Mouse (Mus musculus): Measurements from ENCODE around the gene Ltk.

GRCm38 (mm10) chr2:119800876-119801846, 40.9 kb upstream of the Ltk start:
- TF ChIP-seq CTCF (conservative IDR thresholded peaks at IDR 0.05; ENCODE audit: insufficient read depth, insufficient read length, low read depth, low read length) (no peak), POLR2A (IDR thresholded peaks at IDR 0.05; ENCODE audit: low read depth, low read length) (no peak)
